ENCODE assay signal across 39 mouse cellular contexts in the genomic region with DNA sequence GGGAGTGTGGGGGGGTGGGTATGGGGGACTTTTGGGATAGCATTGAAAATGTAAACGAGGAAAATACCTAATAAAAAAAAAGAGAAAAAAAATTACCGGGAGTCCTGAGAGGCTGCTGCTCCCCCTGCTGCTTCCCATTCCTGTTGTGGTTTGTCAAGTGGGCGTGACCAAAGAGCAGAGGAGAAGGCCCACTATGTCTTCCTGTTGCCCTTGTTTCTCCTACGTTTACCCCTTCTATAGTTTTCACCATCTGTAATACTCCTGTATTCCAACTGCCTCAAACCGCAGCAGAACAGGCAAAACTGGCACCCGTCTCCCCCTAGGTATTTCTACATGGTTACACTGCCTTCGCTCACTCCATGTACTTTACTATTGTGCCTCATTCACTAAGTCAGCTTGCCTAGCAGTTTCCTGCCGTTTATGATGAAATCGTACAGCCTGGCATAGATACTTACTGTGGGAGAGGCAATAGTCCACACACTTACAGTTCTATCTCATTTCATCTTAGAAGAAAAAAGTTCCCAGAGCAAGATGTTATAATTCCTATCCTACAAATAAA. TPM values are rescaled to one million over a fixed set of nuclear protein-coding genes. Genes with fewer than 3 reads are reported as not detected.
DNase-seq lines count a peak whose midpoint lies in the region; ATAC-seq and TF ChIP-seq lines count a peak whose summit lies in the region.
"Had no signal": no experiment of that assay in that cellular context is flagged by ENCODE, and none has a peak within 500 bp of the region (broad histone marks: within the 10 kb centered on the region; RNA-seq: fewer than 3 reads in every experiment).

No protein-coding gene starts in this region.

- H3K4me1 ChIP-seq in liver, postnatal 0 days (ENCODE audit: insufficient read depth) = peaks cover 2% of the 10 kb centered on the region; the same call in 1 of the 2 replicates
- H3K4me1 ChIP-seq in liver, embryonic 12.5 days = no peaks in the 10 kb centered on the region
- no peaks in the 10 kb centered on the region for H3K4me1 ChIP-seq in hindbrain, embryonic 14.5 days (replicated peaks; ENCODE audit: control insufficient read depth, insufficient read depth, low read length)
- H3K4me1 ChIP-seq: embryonic facial prominence, embryonic 10.5 days; embryonic facial prominence, embryonic 15.5 days; heart, embryonic 10.5 days; heart, embryonic 15.5 days; hindbrain, embryonic 12.5 days; midbrain, embryonic 12.5 days; neural tube, embryonic 13.5 days had no signal

- H3K9ac ChIP-seq in liver, postnatal 0 days (replicated peaks) = no peak overlapping the region
- H3K9ac ChIP-seq in liver, embryonic 12.5 days = no peak overlapping the region
- H3K9ac ChIP-seq in hindbrain, embryonic 14.5 days = no peak overlapping the region
- H3K9ac ChIP-seq: embryonic facial prominence, embryonic 15.5 days; forebrain, embryonic 12.5 days; forebrain, postnatal 0 days; heart, embryonic 15.5 days; hindbrain, embryonic 12.5 days; midbrain, embryonic 12.5 days; neural tube, embryonic 13.5 days had no signal

- 0 out of 2 replicates have a peak, but pooled peaks have one; percentile 9 for TF ChIP-seq CTCF in liver, postnatal 0 days (IDR thresholded peaks at IDR 0.05; ENCODE audit: low read depth)

- 37% methylated on average over 9 of the region's 9 CpGs for WGBS in liver, postnatal 0 days (ENCODE audit: insufficient replicate concordance)
- WGBS in liver, embryonic 12.5 days (ENCODE audit: insufficient replicate concordance) = 43% methylated on average over 9 of the region's 9 CpGs
- WGBS in hindbrain, embryonic 14.5 days = 84% methylated on average over 9 of the region's 9 CpGs

- H3K36me3 ChIP-seq in liver, postnatal 0 days (replicated peaks; ENCODE audit: insufficient read depth, low read length) = no peaks in the 10 kb centered on the region
- H3K36me3 ChIP-seq in liver, embryonic 12.5 days = no peaks in the 10 kb centered on the region
- H3K36me3 ChIP-seq in hindbrain, embryonic 14.5 days (replicated peaks; ENCODE audit: control insufficient read depth, insufficient read depth) = no peaks in the 10 kb centered on the region
- H3K36me3 ChIP-seq: embryonic facial prominence, embryonic 10.5 days; embryonic facial prominence, embryonic 15.5 days; forebrain, embryonic 12.5 days; G1E; heart, embryonic 10.5 days; heart, embryonic 15.5 days; hindbrain, embryonic 12.5 days; midbrain, embryonic 12.5 days; neural tube, embryonic 13.5 days had no signal

- ATAC-seq in liver, postnatal 0 days = no peak
- no peak for ATAC-seq in liver, embryonic 12.5 days
- peak; percentile 50 to 68 for ATAC-seq in hematopoietic stem cell, adult 5-6 weeks (replicated peaks in 1 of 2; ENCODE audit: insufficient read depth in 1 of 2, low FRiP score in 2 of 2, low TSS enrichment in 1 of 2, low read depth in 1 of 2, poor library complexity in 2 of 2, severe bottlenecking in 2 of 2)
- no peak for ATAC-seq in hindbrain, embryonic 14.5 days (ENCODE audit: low FRiP score)
- ATAC-seq: forebrain, postnatal 0 days; intestine, embryonic 16.5 days; lung, postnatal 0 days had no signal

- H3K27me3 ChIP-seq in liver, postnatal 0 days (ENCODE audit: insufficient read depth, low read length) = no peaks in the 10 kb centered on the region
- H3K27me3 ChIP-seq in liver, embryonic 12.5 days (replicated peaks) = no peaks in the 10 kb centered on the region
- no peaks in the 10 kb centered on the region for H3K27me3 ChIP-seq in hindbrain, embryonic 14.5 days (ENCODE audit: control insufficient read depth, insufficient read depth, low read length)
- H3K27me3 ChIP-seq: embryonic facial prominence, embryonic 15.5 days; forebrain, embryonic 12.5 days; heart, embryonic 15.5 days; hindbrain, embryonic 12.5 days; midbrain, embryonic 12.5 days; neural tube, embryonic 13.5 days had no signal

- no peak for TF ChIP-seq EP300 in liver, postnatal 0 days (IDR thresholded peaks at IDR 0.05; ENCODE audit: low read depth)

- H3K27ac ChIP-seq in liver, postnatal 0 days (ENCODE audit: low read depth) = no peak overlapping the region; the same call in 1 of the 2 replicates
- no peak overlapping the region for H3K27ac ChIP-seq in liver, embryonic 12.5 days
- H3K27ac ChIP-seq in hindbrain, embryonic 14.5 days = no peak overlapping the region
- H3K27ac ChIP-seq: embryonic facial prominence, embryonic 10.5 days; embryonic facial prominence, embryonic 15.5 days; forebrain, embryonic 12.5 days; heart, embryonic 10.5 days; heart, embryonic 15.5 days; hindbrain, embryonic 12.5 days; midbrain, embryonic 12.5 days; neural tube, embryonic 13.5 days had no signal

- H3K9me3 ChIP-seq in liver, postnatal 0 days (ENCODE audit: low read length) = no peaks in the 10 kb centered on the region
- no peaks in the 10 kb centered on the region for H3K9me3 ChIP-seq in liver, embryonic 12.5 days (replicated peaks)
- H3K9me3 ChIP-seq in hindbrain, embryonic 14.5 days (ENCODE audit: control insufficient read depth, low read length) = no peaks in the 10 kb centered on the region
- H3K9me3 ChIP-seq: embryonic facial prominence, embryonic 10.5 days; embryonic facial prominence, embryonic 15.5 days; forebrain, embryonic 12.5 days; G1E; heart, embryonic 10.5 days; heart, embryonic 15.5 days; hindbrain, embryonic 12.5 days; midbrain, embryonic 12.5 days; neural tube, embryonic 13.5 days had no signal

- H3K4me3 ChIP-seq in liver, postnatal 0 days (ENCODE audit: low read depth, low read length) = no peak overlapping the region
- H3K4me3 ChIP-seq in liver, embryonic 12.5 days = no peak overlapping the region
- no peak overlapping the region for H3K4me3 ChIP-seq in hindbrain, embryonic 14.5 days (replicated peaks; ENCODE audit: low read length)
- H3K4me3 ChIP-seq: embryonic facial prominence, embryonic 10.5 days; embryonic facial prominence, embryonic 15.5 days; forebrain, embryonic 12.5 days; heart, embryonic 10.5 days; heart, embryonic 15.5 days; hindbrain, embryonic 12.5 days; midbrain, embryonic 12.5 days; neural tube, embryonic 13.5 days had no signal

- no peak for DNase-seq in liver, postnatal 0 days
- DNase-seq in thymus, postnatal 36 days = peak; percentile 12 to 13
- no peak for DNase-seq in thymus, postnatal 4 days
- DNase-seq in hindbrain, embryonic 14.5 days (ENCODE audit: low spot score) = no peak
- DNase-seq in cerebellum, adult 11 months = no peak
- DNase-seq: adrenal gland, postnatal 10 days; B cell, adult 2 months; cerebellum, adult 18-20 months; cerebellum, postnatal 10 days; forebrain, postnatal 0 days; kidney, adult 9 months; kidney, postnatal 10 days; layer of hippocampus, adult 9-11 months; lung, adult 18-20 months; retina, postnatal 1 day; right cerebral cortex, postnatal 14 days had no signal

- H3K4me2 ChIP-seq in liver, postnatal 0 days (ENCODE audit: low read depth, low read length) = peak overlapping the region; percentile 29; the same call in 1 of the 2 replicates
- no peak overlapping the region for H3K4me2 ChIP-seq in liver, embryonic 12.5 days
- H3K4me2 ChIP-seq in hindbrain, embryonic 14.5 days (replicated peaks) = no peak overlapping the region
- H3K4me2 ChIP-seq: embryonic facial prominence, embryonic 15.5 days; forebrain, embryonic 12.5 days; heart, embryonic 15.5 days; hindbrain, embryonic 12.5 days; midbrain, embryonic 12.5 days; neural tube, embryonic 13.5 days had no signal

RNA-seq across cellular contexts. Expression of gene Snx13, which starts 28.2 kb away (rescaled TPM):
- polyA plus RNA-seq in liver, postnatal 0 days (2015; fragmentation: Nextera tagmentation; extraction: Ambion mirVana) = 10.4 and 10.6 TPM in 2 replicates
- polyA plus RNA-seq in liver, embryonic 12.5 days (2016; fragmentation: Nextera tagmentation; extraction: Ambion mirVana) = 8.4 and 10.3 TPM in 2 replicates
- 30.8 and 42.6 TPM in 2 replicates for total RNA-seq in hematopoietic stem cell, adult 5-6 weeks (2017)
- polyA plus RNA-seq in hindbrain, embryonic 14.5 days (2014; fragmentation: Nextera tagmentation; extraction: Ambion mirVana) = 32.8 and 37.1 TPM in 2 replicates

RNA-seq across cellular contexts. Expression of gene Prps1l1, which starts 34.2 kb away (rescaled TPM):
- not detected in 2 replicates for polyA plus RNA-seq in liver, postnatal 0 days (2015; fragmentation: Nextera tagmentation; extraction: Ambion mirVana)
- 0.14 TPM in 1 of 2 replicates, not detected in the other for polyA plus RNA-seq in liver, embryonic 12.5 days (2016; fragmentation: Nextera tagmentation; extraction: Ambion mirVana)
- total RNA-seq in hematopoietic stem cell, adult 5-6 weeks (2017) = 1.0 TPM in 1 of 2 replicates, not detected in the other
- polyA plus RNA-seq in hindbrain, embryonic 14.5 days (2014; fragmentation: Nextera tagmentation; extraction: Ambion mirVana) = not detected in 2 replicates
- total RNA-seq: adrenal gland, postnatal 10 days; forebrain, postnatal 0 days; gastrocnemius, adult 8-10 months; gastrocnemius, postnatal 4 days; heart, postnatal 25 days; left cerebral cortex, postnatal 10 days; liver, adult 2 months had no signal
- polyA plus RNA-seq: cortical plate, adult 2 months; embryonic facial prominence, embryonic 15.5 days; forebrain, embryonic 12.5 days; forebrain, postnatal 0 days; G1E; heart, embryonic 10.5 days; heart, embryonic 15.5 days; hindbrain, embryonic 12.5 days; intestine, embryonic 16.5 days; large intestine, adult 2 months; limb, embryonic 11.5 days; liver, adult 2 months; lung, postnatal 0 days; midbrain, embryonic 12.5 days; neural tube, embryonic 13.5 days; small intestine, adult 2 months; stomach, embryonic 14.5 days had no signal

Comparison
In these comparisons a context has a peak if more than half of its experiments do, and no peak if none do; other contexts are left out.
1. DNase-seq: peak in thymus, postnatal 36 days (2 of 2); none in liver, postnatal 0 days (single experiment), thymus, postnatal 4 days (single experiment), hindbrain, embryonic 14.5 days (single experiment) and cerebellum, adult 11 months (single experiment).
2. ATAC-seq: peak in hematopoietic stem cell, adult 5-6 weeks (2 of 2); none in liver, postnatal 0 days (single experiment), liver, embryonic 12.5 days (single experiment) and hindbrain, embryonic 14.5 days (single experiment).